Mouse (Mus musculus): ENCODE data around the gene Babam2. TPM values are rescaled to one million over a fixed set of nuclear protein-coding genes. Genes with fewer than 3 reads are reported as not detected.

Gene Babam2
- polyA plus RNA-seq, 1 experiment from 2014 or later: 46.4 TPM

DNA sequence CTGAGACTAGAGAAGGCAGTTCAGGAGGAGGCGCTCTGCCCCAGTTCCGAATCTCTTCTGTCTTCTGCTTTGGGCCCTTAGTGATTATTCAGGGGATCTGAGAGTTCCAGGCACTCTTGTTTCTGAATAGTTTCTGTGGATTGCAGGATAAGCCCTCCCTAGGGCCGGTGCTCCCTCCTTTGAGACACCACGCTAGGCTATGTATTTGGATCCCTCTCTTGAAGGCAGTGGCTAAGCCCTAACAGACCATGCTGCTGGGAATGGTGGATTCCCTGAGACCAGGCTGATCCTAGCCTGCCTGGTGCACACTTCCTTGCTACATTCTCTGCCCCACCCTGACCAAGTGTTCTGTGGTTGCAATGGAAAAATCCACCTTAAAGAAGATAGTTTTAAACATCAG lies 371.6 kb downstream of the Babam2 start:
- ATAC-seq (ENCODE audit: low FRiP score, low read depth): no peak
- WGBS: 62% methylated on average over 4 of the region's 4 CpGs
- Histone ChIP-seq H3K27ac (replicated peaks) (no peak overlapping the region), H3K4me2 (replicated peaks) (no peak overlapping the region), H3K9ac (replicated peaks) (no peak overlapping the region), H3K4me1 (no peaks in the 10 kb centered on the region), H3K36me3 (no peaks in the 10 kb centered on the region), H3K27me3 (no peaks in the 10 kb centered on the region), H3K4me3 (no peak overlapping the region), H3K9me3 (no peaks in the 10 kb centered on the region)

GRCm38 (mm10) chr5:32069566-32070169 lies 372.2 kb downstream of the Babam2 start:
- H3K9ac ChIP-seq (replicated peaks): no peak overlapping the region
- no peak for ATAC-seq (ENCODE audit: low FRiP score, low read depth)
- no peak overlapping the region for H3K4me2 ChIP-seq (replicated peaks)
- no peaks in the 10 kb centered on the region for H3K27me3 ChIP-seq
- H3K4me3 ChIP-seq: no peak overlapping the region
- no peak overlapping the region for H3K27ac ChIP-seq (replicated peaks)
- no peaks in the 10 kb centered on the region for H3K9me3 ChIP-seq
- no peaks in the 10 kb centered on the region for H3K4me1 ChIP-seq
- H3K36me3 ChIP-seq: no peaks in the 10 kb centered on the region
- 84% methylated on average over 10 of the region's 10 CpGs for WGBS

DNA sequence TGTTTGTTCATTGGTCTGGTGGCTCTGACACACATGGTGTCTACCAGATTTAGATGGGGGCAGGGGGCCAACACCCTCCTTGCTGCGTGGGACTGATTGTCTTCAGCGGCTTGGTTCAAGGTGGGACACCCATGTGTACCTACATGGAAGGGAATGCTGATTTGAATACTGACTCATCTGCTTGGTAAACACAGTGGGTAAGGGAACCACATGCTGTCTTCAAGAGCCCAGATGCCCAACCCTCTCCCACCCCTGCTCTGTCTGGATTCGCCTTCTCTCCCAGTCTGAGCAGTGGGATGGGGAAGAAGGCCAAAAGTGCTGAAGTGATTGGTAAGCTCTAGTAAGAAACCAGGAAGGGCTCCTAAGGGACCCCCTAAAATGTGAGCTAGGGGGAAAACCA lies 373.3 kb downstream of the Babam2 start:
- H3K4me3 ChIP-seq: no peak overlapping the region
- no peaks in the 10 kb centered on the region for H3K27me3 ChIP-seq
- H3K4me1 ChIP-seq: no peaks in the 10 kb centered on the region
- no peak overlapping the region for H3K27ac ChIP-seq (replicated peaks)
- no peaks in the 10 kb centered on the region for H3K36me3 ChIP-seq
- H3K4me2 ChIP-seq (replicated peaks): no peak overlapping the region
- ATAC-seq (ENCODE audit: low FRiP score, low read depth): no peak
- no peaks in the 10 kb centered on the region for H3K9me3 ChIP-seq
- no peak overlapping the region for H3K9ac ChIP-seq (replicated peaks)
- 84% methylated on average over 3 of the region's 3 CpGs for WGBS

DNA sequence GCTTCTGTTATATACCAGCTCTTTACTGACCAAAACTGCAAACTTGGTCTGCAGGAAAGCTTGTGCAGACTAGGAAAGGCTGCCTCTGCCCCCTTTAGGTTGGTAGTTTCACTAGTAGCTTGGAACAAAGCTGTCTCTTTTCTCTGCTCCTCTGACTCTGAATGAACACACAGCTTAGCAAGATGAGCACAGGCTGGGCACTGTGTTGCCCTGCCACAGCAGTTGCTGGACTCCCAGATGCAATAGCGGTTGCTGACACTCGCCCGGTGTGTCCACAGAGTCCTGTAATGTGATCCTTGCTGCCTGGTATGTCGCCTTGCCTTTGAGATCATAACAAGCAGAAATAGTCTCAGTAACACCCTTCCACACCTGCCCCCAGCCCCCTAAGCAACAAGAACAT lies 373.8 kb downstream of the Babam2 start:
- no peaks in the 10 kb centered on the region for H3K4me1 ChIP-seq
- ATAC-seq (ENCODE audit: low FRiP score, low read depth): no peak
- H3K27me3 ChIP-seq: no peaks in the 10 kb centered on the region
- no peaks in the 10 kb centered on the region for H3K9me3 ChIP-seq
- H3K4me3 ChIP-seq: no peak overlapping the region
- no peak overlapping the region for H3K9ac ChIP-seq (replicated peaks)
- H3K4me2 ChIP-seq (replicated peaks): no peak overlapping the region
- H3K27ac ChIP-seq (replicated peaks): no peak overlapping the region
- H3K36me3 ChIP-seq: no peaks in the 10 kb centered on the region
- 88% methylated on average over 4 of the region's 4 CpGs for WGBS

- Histone ChIP-seq H3K4me3 (no peak overlapping the region), H3K9ac (replicated peaks) (no peak overlapping the region), H3K27ac (replicated peaks) (no peak overlapping the region), H3K36me3 (no peaks in the 10 kb centered on the region), H3K27me3 (no peaks in the 10 kb centered on the region), H3K4me2 (replicated peaks) (no peak overlapping the region), H3K4me1 (no peaks in the 10 kb centered on the region), H3K9me3 (no peaks in the 10 kb centered on the region)
- WGBS: 87% methylated on average over 5 of the region's 5 CpGs
- ATAC-seq (ENCODE audit: low FRiP score, low read depth): no peak
Observed at GRCm38 (mm10) chr5:32071824-32072223, 374.3 kb downstream of the Babam2 start.

GRCm38 (mm10) chr5:32072877-32073276 lies 375.4 kb downstream of the Babam2 start:
- Histone ChIP-seq H3K4me2 (replicated peaks) (no peak overlapping the region), H3K9ac (replicated peaks) (no peak overlapping the region), H3K4me3 (no peak overlapping the region), H3K27me3 (no peaks in the 10 kb centered on the region), H3K27ac (replicated peaks) (no peak overlapping the region), H3K9me3 (no peaks in the 10 kb centered on the region), H3K36me3 (no peaks in the 10 kb centered on the region), H3K4me1 (no peaks in the 10 kb centered on the region)
- WGBS: 96% methylated on average over 3 of the region's 3 CpGs
- ATAC-seq (ENCODE audit: low FRiP score, low read depth): no peak

DNA sequence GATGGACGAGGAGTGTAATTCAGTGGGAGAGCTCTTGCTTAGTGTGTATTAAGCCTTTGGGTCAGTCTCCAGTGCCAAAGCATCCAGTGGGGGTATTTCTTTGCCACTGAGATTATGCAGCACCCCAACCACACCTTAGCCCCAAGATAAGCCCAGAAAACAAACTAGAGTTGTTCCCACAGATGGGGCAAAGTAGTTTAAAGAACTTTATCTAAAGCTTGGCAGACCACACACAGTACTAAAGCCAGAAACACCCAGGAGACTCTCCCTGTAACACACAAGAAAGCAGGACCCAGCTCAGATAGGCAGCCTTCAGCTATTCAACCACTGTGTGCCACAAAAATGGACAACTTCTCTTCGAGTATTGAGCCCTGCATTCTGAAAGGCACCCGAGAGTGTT lies 376.6 kb downstream of the Babam2 start:
- H3K9me3 ChIP-seq: no peaks in the 10 kb centered on the region
- 90% methylated on average over 3 of the region's 3 CpGs for WGBS
- no peak overlapping the region for H3K4me3 ChIP-seq
- H3K27me3 ChIP-seq: no peaks in the 10 kb centered on the region
- no peak for ATAC-seq (ENCODE audit: low FRiP score, low read depth)
- no peaks in the 10 kb centered on the region for H3K36me3 ChIP-seq
- no peak overlapping the region for H3K9ac ChIP-seq (replicated peaks)
- H3K27ac ChIP-seq (replicated peaks): no peak overlapping the region
- H3K4me1 ChIP-seq: no peaks in the 10 kb centered on the region
- H3K4me2 ChIP-seq (replicated peaks): no peak overlapping the region

DNA sequence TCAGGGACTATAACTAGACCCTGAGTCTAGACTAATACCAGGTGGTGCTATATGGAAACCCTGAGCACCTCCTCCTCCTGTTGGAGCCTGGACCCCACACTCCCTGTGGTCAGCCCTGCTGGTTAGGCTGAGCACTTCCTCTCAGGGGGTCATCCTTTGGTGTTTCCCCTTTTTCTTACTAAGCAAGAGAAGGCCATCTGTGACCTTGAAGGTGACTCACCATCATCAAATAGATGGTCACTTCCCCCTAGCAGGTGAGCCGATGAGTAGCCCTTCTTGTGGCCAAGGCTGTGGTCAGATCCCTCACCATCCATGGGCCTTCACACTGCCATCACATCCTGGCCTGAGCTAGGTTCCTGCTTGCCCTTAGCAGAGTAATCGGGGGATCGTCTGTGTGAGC lies 379.7 kb downstream of the Babam2 start:
- 90% methylated on average over 3 of the region's 3 CpGs for WGBS

GRCm38 (mm10) chr5:32078986-32079385 lies 381.5 kb downstream of the Babam2 start:
- 77% methylated on average over 4 of the region's 4 CpGs for WGBS
- H3K9ac ChIP-seq (replicated peaks): no peak overlapping the region
- peaks cover 10% of the 10 kb centered on the region; the same call in 1 of the 2 replicates for H3K4me1 ChIP-seq
- ATAC-seq (ENCODE audit: low FRiP score, low read depth): no peak
- no peak overlapping the region for H3K4me3 ChIP-seq
- no peak overlapping the region for H3K27ac ChIP-seq (replicated peaks)
- no peaks in the 10 kb centered on the region for H3K36me3 ChIP-seq
- H3K27me3 ChIP-seq: no peaks in the 10 kb centered on the region
- H3K9me3 ChIP-seq: no peaks in the 10 kb centered on the region
- H3K4me2 ChIP-seq (replicated peaks): no peak overlapping the region

More for the DNA sequence above, 379.7 kb downstream of the Babam2 start:
- H3K9me3 ChIP-seq: no peaks in the 10 kb centered on the region
- no peak overlapping the region for H3K27ac ChIP-seq (replicated peaks)
- H3K4me3 ChIP-seq: no peak overlapping the region
- H3K36me3 ChIP-seq: no peaks in the 10 kb centered on the region
- ATAC-seq (ENCODE audit: low FRiP score, low read depth): no peak
- no peak overlapping the region for H3K9ac ChIP-seq (replicated peaks)
- peaks cover 10% of the 10 kb centered on the region; the same call in 1 of the 2 replicates for H3K4me1 ChIP-seq
- no peaks in the 10 kb centered on the region for H3K27me3 ChIP-seq
- no peak overlapping the region for H3K4me2 ChIP-seq (replicated peaks)

GRCm38 (mm10) chr5:32080490-32081219 lies 383.2 kb downstream of the Babam2 start:
- ATAC-seq (ENCODE audit: low FRiP score, low read depth): no peak

GRCm38 (mm10) chr5:32084401-32084804 lies 386.9 kb downstream of the Babam2 start:
- H3K27me3 ChIP-seq: no peaks in the 10 kb centered on the region
- WGBS: 85% methylated on average over 10 of the region's 10 CpGs
- peaks cover 10% of the 10 kb centered on the region; the same call in 1 of the 2 replicates for H3K4me1 ChIP-seq
- no peaks in the 10 kb centered on the region for H3K9me3 ChIP-seq
- no peak overlapping the region for H3K27ac ChIP-seq (replicated peaks)
- H3K36me3 ChIP-seq: no peaks in the 10 kb centered on the region
- no peak overlapping the region for H3K4me2 ChIP-seq (replicated peaks)
- ATAC-seq (ENCODE audit: low FRiP score, low read depth): no peak
- H3K4me3 ChIP-seq: no peak overlapping the region
- H3K9ac ChIP-seq (replicated peaks): no peak overlapping the region

More at GRCm38 (mm10) chr5:32080490-32081219, 383.2 kb downstream of the Babam2 start:
- H3K4me3 ChIP-seq: no peak overlapping the region
- no peaks in the 10 kb centered on the region for H3K36me3 ChIP-seq
- no peak overlapping the region for H3K4me2 ChIP-seq (replicated peaks)
- H3K4me1 ChIP-seq: peaks cover 10% of the 10 kb centered on the region; the same call in 1 of the 2 replicates
- WGBS: 58% methylated on average over 7 of the region's 7 CpGs
- no peak overlapping the region for H3K9ac ChIP-seq (replicated peaks)
- no peaks in the 10 kb centered on the region for H3K9me3 ChIP-seq
- no peaks in the 10 kb centered on the region for H3K27me3 ChIP-seq
- no peak overlapping the region for H3K27ac ChIP-seq (replicated peaks)

DNA sequence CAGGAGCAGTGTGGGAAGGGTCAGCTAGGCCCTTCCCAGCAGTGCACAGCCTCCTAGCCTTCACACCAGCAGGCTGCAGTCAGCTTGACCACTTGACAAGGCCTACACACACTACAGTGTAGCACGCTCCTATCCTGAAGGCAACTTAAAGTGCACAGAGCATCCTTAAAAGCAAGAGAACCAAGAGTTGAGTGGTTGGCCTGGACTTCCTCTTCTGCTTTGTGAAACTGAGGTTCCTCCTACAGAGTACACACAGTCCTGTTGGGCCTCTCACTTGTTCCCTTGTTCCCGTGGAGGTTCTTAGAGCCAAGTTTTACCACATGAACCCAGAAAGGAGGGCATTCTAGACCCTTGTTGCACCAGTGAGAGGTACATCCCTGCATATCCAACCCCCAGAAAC lies 388.1 kb downstream of the Babam2 start:
- Histone ChIP-seq H3K9me3 (no peaks in the 10 kb centered on the region), H3K27me3 (no peaks in the 10 kb centered on the region), H3K9ac (replicated peaks) (no peak overlapping the region), H3K36me3 (no peaks in the 10 kb centered on the region), H3K27ac (replicated peaks) (no peak overlapping the region), H3K4me1 (peaks cover 6% of the 10 kb centered on the region; the same call in 1 of the 2 replicates), H3K4me2 (replicated peaks) (no peak overlapping the region), H3K4me3 (no peak overlapping the region)
- no peak for ATAC-seq (ENCODE audit: low FRiP score, low read depth)
- 89% methylated on average over 2 of the region's 2 CpGs for WGBS
